Mouse (Mus musculus) monocyte, adult 2 months (primary cell): Measurements from ENCODE around the gene Dclk2.

Experiments
- DNase-seq, 2 experiments: peaks; one replicate each; pipeline ENCODE4 v3.0.0; 2022; ENCODE audit warnings: low spot score in 2 of 2, low read depth in 1 of 2

The Dclk2 gene

DNA sequence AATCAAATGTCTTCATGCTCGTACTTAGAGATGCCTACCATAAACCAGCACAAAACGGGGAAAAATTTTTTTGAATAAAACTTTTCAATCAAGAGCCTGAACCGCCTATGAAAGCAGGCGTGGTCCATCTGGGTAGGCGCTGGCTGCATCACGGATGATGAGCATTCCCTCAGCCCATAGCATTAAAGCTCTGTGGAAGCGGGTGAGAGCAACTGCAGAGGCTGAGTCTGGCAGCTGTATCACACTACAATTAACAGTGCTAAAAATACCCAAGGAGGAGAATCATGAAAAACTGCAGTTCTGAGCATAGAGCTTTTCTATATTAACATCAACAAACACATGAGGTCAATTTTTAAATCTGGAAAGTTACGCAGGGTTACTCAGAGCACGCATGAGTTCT, 23.6 kb downstream of the Dclk2 start:
- no peak for DNase-seq

DNA sequence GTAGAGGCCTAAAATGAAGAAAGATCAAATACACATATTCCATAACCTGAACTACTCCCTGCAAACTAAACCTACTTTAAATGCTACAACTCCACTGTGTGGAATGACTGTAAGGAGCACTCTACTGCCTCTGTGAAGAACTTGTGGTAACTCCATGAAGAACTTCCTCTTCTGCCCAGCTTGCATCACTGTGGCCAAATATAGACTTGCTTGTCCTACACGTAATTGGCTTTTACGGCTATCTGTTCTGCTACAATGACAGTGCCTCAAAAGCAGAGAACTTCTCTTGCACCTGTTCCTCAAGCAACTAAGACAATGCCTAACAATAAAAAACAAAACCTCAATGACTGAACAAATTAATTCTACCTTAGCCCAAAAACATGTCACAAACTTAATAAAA, 26.2 kb downstream of the Dclk2 start:
- peak in 1 of 2 experiments; percentile 9 for DNase-seq

DNA sequence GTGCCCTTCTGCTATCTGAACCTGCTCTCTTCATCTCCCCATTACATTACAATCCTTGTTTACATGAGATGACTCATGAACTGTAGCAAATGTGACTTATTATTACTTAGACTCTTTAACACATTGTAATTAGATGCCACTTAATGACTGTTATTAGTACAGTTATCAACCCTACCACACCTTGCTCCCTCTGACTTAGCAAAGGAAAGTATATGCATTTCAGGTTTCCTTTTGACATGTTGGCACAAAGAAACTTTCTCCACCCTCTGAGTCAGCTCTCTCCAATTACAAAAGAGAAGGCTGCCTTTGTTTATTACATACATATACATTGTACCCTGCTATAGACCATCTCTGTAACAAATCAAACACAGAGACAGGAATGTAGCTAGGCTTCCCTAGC, 33.1 kb downstream of the Dclk2 start:
- DNase-seq = no peak

DNA sequence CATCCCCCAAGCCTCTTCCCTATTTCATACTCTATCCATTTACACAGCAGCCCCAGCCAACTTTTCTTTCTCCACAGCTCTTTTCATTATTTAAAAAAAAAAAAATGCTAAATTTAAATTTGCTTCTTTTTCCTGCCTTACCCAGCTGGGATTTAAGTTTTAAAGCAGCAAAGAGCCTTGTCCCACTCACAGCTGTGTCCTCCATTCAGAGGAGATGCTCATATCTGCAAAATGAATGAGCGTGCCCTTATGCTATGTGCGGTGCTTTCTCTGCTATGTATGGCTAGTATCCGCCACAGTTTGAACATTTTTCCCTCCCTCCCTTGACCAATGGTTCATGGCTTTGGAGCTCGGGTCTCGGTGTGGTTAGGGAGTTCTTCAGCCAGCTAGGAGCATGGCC, 35.5 kb downstream of the Dclk2 start:
- DNase-seq = no peak

DNA sequence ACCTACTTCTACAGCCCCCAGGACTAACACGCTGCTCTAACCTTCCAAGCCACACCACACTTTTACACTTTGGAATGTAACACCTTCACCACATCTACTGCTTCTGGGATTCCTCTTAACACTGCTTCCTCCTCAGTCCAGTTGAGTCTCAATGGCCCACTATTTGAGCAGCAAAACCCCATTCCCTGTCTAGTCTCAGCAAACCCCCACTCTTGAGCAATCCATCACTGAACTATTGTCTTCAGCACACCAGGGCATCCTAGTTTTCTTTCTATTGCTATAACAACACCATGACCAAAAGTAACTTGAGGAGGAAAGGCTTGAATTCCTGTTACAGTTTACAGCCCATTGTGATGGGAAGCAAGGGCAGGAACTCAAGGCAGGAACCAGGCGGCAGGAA, 36.2 kb downstream of the Dclk2 start:
- DNase-seq = no peak

DNA sequence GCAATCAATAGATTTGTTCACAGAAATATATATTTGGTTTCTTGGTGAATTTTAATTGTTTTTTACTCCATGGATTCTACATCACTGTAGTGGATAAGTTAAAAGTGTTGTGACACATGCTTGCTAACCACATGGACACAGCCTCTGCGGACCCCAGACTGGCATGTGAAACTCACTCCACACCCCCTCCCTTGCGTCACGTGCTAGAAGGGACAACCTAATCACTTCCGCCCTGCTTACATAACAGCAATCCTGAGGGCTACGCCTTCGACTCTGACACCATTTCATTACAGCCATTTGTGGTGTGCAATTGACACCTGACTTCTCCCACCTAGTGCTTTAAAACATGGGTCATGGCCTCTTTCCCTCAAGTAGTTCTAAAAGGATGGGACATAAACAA, 36.7 kb downstream of the Dclk2 start:
- DNase-seq = no peak

DNA sequence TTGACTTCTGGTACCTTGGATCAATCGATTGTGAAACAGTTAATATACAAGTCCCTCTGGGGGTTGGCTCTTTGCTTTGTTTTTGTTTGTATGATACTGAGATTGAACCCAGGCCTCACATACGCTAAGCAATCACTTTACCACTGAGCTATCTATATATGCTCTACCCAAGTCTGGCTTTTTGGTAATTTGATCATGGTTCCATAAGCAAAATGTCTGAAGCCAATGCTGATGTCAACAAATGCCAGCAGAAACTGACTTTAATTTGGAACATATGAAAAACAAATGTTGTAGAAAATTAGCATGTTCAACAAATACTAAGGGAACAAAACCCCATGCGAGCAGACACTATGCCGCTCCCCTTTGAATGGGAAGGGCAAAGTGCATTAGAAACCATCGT, 44.7 kb downstream of the Dclk2 start:
- DNase-seq = no peak

DNA sequence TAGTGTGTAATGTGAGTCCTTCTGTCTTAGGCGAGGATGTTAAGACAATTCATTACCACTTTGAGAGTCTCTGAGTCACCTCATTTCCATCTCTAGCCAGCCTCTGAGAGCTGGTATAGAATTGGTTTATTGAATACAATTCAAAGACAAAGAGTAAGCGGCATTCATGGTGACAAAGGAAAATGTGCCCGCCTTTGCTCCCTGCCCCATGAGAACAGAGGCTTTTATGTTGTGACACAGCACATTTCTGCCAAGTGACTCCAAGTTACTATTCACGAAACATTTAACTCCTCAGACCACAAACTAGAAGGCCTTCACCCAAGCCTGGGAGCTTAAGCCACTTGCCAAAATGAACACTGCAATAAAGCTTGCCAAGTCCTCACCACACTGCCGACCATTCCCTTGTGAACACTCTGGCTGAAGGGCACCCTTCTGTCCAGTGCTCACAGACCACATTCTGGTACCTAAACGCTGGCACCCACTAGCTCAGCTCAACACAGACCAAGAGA, 47.5 kb downstream of the Dclk2 start:
- no peak for DNase-seq

DNA sequence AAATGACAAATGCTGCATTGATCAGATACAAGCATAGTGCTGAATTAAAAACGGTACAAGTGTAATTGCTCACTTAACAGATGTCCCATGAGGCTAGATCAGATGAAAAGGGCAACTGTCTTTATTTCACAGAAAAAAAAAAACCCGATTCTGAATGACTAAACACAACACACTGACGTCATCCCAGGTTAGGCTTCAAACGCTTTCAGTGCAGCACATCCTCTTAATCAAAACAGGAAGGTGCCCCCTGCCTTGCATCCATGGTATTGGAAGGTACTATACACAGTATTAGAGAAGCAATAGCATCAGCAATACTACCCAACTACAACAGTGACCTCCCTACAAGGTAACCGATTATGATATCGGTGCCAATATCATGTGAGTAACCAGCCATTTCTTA, 49.7 kb downstream of the Dclk2 start:
- DNase-seq = no peak

DNA sequence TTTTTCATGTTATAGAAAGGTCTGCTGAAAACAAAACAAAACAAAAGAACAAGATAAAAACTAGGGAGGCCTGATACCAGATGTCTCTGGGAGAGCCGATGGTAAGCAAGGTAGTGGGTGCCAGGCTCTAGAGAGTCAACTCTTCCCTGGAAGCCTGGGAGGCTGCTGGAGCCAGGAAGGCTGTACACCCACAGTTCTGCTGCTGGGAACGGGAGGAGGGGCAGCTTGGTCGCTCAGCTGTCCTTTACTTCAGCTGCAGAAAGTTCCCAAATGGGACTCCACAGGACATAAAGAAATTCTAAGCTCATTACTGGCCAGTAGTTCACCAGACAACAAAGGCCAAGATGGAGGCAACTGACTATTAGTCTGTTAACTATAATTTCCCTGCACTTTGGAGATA, 50.2 kb downstream of the Dclk2 start:
- no peak for DNase-seq

DNA sequence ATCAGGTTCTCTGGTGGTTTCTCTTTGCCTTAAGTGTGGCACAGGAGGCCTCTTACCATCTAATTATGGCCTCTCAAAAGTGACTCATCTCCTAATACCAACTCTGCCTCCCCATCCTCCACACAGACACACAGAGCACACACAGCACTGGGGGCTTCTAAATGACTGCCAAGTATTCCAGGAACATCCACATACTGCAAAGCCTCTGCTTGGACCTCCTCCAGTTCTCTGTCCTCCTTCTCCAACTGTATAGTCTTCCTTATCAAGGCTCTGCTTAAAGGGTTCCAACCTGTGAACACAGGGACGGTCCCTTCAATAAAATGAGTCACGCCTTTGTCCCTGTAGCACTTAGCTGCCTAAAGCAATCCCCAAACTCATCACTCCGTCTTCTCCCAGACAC, 51.9 kb downstream of the Dclk2 start:
- DNase-seq = no peak

DNA sequence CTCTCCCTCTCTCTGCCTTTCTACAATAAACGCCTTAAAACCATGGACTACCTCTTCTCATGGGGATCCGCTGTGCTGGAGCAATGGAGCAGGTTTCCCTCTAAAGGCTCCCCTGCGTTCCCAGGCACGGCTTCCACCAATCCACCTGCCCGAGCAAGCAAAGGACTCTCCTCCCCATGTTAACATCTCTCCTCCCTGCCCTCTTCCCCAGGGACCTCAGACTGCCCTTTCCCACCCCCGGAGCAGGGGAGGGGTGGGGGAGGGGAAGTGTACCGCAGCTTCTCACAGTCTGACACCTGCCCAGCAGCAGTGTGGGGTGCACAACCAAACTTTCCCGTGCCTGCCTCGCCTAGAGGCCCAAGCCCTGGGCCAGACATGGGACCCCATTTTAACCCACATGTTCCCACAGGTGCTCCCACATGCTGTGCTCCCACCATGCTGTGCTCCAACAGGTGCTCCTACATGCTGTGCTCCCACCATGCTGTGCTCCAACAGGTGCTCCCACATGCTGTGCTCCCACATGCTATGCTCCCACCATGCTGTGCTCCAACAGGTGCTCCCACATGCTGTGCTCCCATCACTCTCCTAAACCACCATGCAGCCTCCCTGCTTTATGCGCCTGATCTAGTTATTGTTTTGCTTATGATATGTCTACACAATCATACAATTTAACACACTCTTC, 57.2 kb downstream of the Dclk2 start:
- no peak for DNase-seq

DNA sequence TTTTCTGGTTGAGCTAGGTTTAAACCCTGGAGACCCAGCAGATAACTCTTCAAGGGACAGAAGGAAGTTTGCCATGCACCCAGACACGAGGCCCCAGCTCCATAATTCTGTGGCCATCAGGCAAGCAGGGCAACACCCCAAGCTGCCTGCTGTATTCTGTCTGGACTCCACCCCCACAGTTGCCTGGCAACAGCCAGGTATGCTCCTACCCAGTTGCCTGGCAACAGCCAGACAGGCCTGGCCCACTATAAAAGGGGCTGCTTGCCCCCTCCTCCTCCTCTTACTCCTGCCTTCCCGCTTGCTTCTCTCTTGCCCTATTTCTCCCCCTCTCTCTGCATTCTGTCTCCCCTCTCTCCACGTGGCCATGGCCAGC, 57.7 kb downstream of the Dclk2 start:
- DNase-seq = no peak

DNA sequence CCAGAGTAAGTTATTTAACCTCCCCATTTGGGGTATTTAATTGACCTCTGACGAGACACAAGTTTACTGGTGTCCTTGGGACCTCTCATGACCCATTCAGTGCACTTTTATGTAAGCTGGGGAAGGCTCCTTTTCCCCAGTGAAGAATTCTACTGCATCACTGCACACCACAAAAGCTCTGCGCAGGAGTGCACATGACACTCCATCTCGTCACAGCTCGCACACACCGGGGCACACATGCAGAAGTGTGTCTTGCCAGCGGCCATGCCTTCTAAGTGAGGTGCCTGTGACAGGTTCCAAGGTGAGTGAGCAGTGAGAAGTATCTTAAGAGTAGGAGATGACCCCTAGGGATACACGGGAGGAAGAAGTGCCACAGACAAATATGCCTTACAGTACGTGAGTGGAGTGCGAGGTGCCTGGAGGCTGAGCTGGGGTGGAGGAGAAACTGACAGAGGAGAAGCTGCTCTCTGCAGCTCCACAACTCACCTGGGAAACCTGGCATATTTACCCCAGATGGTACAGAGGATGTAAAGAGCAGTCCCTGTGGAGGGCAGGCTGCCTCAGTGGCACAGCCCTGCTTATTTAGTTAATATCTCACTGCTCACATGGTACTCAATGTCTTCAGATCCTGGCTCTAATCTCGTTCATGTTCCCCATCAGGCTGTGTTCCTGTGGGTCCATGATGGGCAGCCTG, 58.3 kb downstream of the Dclk2 start:
- no peak for DNase-seq

DNA sequence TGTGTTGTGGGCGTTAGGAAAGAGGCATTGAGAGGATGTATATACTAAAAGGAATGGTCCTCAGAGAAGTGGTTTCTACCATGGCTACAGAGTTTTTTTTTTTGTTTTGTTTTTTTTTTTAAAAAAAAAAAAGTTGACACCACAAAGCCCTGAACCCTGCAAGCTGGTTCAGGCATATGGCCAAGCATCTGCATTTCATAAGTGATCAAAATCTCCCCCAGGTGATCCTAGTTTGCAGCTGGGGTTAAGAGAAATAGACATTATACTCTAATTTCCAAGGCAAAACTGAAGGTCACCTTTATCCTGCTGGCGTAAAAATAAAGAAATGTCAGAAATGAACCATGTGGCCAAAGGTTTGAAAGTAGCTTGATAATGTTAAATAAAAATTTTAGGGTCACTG, 60.9 kb downstream of the Dclk2 start:
- no peak for DNase-seq

DNA sequence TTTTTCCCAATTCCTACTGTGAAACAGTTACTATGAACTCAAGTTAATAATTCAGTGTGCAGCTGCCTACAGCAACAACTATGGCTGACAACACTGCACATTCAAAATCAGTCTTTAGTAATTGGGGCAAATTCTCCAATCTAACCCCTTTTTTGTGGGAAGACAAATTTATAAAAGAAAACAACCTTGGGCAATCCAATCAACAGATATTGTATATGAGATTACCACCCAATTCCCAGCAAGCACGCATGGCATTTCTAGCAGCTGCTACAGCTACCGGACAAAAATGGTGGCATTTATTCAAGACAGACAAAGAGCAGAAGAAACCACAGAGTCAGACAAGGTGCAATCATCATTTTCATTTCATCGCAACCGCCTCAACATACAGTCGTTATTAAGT, 62.0 kb downstream of the Dclk2 start:
- no peak for DNase-seq

DNA sequence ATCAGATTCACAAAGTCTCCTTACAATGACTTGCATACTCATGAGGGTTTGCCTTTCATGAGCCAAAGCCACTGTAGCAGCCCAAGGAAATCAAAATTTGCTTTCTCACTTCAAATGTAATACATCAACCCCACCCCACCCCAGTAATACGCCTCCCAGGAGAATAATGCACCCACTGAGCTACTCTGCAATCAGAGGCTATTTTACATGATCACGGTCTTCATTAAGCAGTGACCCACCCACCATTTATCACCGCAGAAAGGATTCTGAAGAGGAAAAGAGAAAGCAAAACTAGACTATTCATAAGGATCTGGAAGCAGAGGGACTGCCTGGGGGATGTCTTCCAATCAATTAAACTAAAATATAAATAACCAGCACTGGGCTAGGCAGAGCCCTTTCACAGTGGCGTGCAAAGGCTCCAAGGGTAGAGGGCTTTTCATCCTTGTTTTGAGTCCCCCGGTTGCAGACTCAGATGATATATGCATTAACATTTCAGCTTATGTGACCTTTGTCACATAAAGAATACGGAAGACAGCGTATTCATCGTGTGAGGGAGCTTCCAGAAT, 62.7 kb downstream of the Dclk2 start:
- no peak for DNase-seq

DNA sequence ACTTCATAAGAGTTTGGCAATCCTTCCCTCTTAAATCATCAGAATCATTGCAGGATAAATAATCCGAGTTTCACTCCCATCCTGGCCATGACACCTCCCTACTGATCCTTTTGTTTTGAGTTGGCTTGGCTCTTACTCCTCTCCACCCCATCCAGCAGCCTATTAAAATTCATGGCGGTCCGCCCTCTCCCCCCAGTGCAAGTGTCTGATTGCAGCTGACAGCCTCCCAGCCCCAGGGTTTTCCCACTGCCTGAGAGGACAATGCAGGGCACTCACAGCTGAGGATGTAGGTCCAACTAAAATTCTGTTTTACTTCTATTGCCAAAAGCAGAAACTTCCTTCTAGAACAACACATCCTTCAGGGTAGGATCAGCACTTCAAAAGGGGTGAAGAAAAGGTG, 67.8 kb downstream of the Dclk2 start:
- no peak for DNase-seq

DNA sequence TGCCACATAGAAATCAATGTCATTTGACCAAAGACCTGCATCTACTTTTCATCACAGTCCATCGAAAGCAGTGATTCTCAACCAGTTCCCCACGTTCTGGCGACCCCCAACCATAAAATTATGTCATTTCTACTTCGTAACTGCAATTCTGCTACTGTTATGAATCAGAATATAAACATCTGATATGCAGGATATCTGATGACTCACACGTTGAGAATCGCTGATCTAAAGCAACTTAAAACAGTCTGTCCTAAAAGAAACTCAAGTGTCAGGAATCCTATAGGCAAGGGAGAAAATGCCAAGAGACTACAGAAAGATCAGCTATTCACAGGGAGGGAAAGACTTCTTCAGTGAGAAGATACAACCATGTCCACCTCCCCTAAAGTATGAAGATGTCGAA, 69.5 kb downstream of the Dclk2 start:
- DNase-seq = no peak

DNA sequence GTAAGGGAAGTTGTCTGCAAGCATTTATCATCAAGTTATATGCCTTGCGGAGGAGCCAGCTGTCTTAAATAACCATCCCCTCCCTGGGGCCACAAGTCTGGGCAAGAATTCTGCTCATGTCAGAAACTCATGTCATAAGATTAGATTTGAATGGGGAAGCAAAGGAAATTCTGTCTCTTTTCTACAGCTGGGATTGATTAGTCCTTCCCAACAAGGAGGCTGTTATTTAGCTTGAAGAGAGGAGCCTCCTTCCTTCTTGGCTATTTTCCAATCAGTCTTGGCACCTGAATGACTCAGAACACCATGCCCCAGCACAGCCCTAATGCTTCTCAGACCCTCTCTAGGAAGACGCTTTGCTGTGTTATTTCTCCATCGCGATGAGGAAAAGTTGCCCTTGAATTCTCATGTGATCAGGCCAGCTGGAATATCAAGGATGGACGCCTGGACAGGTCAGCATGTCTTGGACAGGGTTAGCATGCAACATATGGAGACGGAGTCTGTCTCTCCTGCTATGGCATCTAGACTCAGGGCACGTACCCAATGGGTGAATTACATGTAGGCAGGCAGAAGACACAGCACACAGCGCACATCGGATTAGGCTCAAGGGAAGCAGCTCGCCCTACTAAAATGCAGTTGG, 70.1 kb downstream of the Dclk2 start:
- DNase-seq = no peak

DNA sequence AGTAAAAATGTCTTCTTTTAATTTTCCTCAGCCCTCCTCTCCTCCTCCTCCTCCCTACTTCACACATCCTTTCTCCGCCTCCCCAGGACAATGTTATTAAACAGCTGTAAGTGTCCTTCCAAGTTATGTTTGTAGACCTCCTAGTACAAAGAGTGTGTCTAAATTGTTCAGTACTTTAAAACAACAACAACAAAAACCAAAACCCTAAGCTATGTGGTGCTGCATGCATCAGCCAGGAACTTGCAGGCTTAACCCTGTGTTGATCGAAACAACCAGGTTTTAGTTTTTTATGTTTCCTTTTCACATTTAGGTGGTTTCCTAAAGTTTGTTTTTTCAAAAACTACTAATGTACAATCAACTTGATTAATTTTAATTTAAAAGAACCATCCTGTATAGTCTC, 71.3 kb downstream of the Dclk2 start:
- DNase-seq = no peak

DNA sequence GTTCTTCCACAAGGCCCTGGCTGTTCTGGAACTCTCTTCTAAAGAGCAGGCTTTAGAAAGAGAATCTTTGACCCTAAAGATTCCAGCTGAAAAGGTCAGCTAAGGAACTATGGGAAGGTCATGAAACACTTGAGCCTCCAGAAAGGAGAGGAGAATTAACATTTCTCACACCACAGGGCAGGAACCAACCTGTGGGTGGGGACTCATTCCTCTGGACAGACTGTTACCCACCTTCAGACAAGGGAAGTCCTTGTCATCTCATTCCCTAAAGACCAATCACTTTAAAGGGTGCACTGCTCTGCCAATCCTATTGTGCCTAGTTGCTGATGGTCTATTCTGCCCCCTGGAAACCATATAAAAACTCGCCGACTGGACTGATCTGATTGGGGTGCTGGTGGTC, 73.1 kb downstream of the Dclk2 start:
- DNase-seq = no peak
